Mouse (Mus musculus): ENCODE data around the gene Luc7l3. TPM values are rescaled to one million over a fixed set of nuclear protein-coding genes. Genes with fewer than 3 reads are reported as not detected.
"Not testable (repeated sequence)": the region's sequence is repeated elsewhere in the genome, so short reads cannot be mapped to it uniquely, and the experiment has no call there.

The Luc7l3 gene
- polyA plus RNA-seq, 1 experiment: 6.1 TPM

GRCm38 (mm10) chr11:94269906-94270305, 51.9 kb downstream of the Luc7l3 start:
- DNase-seq (ENCODE audit: low read depth, low spot score): no peak
- WGBS: 81% methylated on average over 7 of the region's 7 CpGs

GRCm38 (mm10) chr11:94268761-94269160, 53.0 kb downstream of the Luc7l3 start:
- DNase-seq (ENCODE audit: low read depth, low spot score): no peak

- DNase-seq (ENCODE audit: low read depth, low spot score): not testable (repeated sequence)
- 66% methylated on average over 3 of the region's 3 CpGs for WGBS
Measured at GRCm38 (mm10) chr11:94266155-94266554, 55.6 kb downstream of the Luc7l3 start.

DNA sequence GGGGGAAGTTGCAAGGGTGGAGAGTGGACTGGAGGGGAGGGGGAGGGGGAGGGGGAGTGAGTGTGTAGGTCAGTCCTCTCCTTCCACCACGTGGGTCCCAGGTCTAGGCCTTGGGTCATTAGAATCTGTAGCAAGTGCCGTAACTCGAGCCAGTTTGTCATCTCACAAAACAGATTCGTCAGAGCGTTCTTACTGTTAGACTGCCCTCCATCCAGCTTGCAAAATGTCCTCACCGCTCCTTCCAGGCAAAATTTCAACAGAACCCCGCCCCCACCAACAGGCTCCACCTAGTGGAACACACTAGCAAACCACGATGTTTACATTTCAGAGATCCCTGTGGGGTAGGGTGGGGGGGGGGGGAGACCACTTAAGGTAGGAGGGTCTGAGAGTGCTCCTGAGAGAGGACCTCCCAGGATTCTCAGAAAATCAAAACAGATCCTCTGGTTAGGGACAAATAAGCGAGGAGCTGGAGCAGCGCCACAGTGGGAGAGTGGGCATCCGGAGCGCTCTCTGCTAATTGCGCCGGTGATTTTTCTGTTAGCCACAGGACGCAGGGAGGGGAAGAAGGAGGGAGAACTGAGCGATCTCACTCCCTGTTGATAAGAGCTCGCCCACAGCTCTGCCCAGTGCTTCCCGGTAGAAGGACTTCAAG, 56.5 kb downstream of the Luc7l3 start:
- no peak for DNase-seq (ENCODE audit: low read depth, low spot score)
- 3% methylated on average over 18 of the region's 18 CpGs for WGBS

DNA sequence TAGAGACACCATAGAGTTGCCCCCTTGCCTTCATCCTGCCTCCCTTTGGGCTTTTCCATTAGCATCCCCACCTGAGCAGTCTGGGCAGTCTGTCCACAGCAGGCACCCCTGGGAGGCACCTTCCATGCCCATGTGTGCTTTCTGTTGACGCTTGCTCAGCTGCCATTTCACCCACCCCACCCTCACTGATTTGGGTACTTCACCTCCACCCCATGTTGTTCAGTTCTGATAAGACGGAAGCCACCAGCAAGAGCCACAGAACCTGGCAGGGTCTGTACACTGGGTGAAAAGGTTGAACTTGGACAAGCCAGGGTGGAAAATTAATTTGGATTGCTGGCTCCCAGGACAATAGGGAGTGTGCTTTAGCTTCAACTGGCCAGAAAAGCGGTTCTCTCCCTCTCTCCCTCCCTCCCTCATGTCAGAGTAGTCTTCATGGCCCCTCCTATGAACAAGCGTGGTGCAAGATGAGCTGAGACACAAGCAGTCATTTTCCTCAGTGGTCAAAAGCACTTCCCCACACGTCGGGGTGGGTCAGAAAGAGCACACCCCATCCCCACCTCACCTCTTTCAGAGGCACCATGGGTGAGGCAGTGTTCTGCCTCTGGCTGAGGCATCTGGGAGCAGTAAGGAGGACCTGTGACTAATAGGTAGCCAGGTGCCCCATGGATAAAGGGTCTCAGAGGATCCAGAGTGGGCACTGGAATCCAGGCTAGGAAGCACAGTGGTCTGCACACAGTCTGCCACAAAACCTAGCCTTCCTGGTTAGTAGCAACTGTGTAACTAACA, 60.0 kb downstream of the Luc7l3 start:
- no peak for DNase-seq (ENCODE audit: low read depth, low spot score)
- WGBS: 67% methylated on average over 6 of the region's 6 CpGs

- no peak for DNase-seq (ENCODE audit: low read depth, low spot score)
- WGBS: 62% methylated on average over 4 of the region's 4 CpGs
Measured at GRCm38 (mm10) chr11:94259814-94260213, 62.0 kb downstream of the Luc7l3 start.

GRCm38 (mm10) chr11:94257987-94258386, 63.8 kb downstream of the Luc7l3 start:
- WGBS: 68% methylated on average over 14 of the region's 14 CpGs
- DNase-seq (ENCODE audit: low read depth, low spot score): no peak

DNA sequence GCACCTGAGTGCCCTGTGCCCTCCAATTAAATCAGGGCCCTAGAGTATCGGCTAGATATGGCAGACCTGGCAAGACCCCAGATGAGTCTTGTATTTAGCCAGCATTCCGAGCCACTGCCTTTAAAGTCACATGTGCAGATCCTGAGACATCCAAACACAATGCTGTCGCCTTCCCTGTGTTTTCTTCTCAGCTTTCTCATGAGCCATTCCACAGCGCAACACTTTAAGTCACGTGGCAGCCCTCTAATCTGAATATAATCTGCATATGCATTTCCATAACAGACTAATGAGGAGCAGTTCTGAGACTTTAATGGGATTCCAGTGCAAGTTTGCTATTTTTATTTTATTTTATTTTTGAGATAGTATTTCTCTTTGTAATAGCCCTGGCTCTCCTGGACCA, 66.1 kb downstream of the Luc7l3 start:
- 77% methylated on average over 5 of the region's 5 CpGs for whole genome bisulfite sequencing

DNA sequence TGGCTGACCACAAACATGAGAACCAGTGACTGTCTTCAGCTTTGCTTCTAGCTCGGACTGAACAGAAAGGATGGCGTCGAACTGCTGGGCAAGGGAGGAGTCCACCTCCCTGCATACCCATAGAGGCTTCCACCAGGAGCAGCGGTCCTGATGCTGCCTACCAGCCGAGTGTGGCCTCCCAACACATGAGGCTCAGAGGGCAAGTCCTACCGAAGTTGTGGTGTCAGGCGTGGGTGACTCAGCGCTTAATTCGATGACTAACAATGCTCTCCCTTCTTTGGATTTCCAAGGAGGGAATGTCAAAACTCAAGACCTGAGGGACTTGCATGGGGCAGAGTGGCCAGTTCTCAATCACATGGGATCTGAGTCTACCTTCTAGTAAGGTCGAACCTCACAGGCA, 68.1 kb downstream of the Luc7l3 start:
- no peak for DNase-seq (ENCODE audit: low read depth, low spot score)
- 77% methylated on average over 10 of the region's 10 CpGs for WGBS

More for the DNA sequence above, 66.1 kb downstream of the Luc7l3 start:
- no peak for DNase-seq (ENCODE audit: low read depth, low spot score)

DNA sequence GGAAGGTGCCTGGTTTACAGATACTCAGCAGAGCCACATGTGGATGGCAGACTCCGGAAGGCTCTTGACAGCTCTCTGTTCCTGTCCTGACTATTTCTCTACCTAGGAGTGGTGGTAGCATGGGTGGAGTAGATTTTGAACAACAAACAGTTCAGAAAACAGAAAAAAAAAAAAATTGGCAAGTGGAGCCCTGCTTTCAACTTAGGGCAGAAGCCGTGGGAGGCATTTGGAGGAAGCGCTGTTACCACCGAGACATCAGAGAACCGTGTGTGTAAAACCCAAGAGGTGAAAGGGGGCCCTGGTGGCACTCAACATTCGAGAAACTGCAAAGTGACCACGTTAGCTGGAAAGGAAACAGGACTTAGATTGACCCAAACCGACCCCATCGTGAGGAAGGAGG, 68.6 kb downstream of the Luc7l3 start:
- DNase-seq (ENCODE audit: low read depth, low spot score): no peak
- 78% methylated on average over 9 of the region's 9 CpGs for WGBS

DNA sequence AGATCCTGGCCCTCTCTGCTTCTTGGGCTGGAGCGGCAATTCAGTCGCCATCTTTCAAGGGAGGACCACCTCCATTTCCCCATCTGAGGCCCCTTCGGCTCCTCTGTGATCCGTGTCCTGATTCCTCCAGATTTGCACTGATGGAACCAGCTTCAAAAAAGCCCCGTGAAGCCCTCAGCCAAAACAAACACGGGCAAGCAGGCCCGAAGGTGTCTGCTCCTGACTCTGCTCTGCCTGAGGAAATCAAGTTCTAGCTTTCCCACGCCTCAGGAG, 75.1 kb downstream of the Luc7l3 start:
- 33% methylated on average over 8 of the region's 8 CpGs for WGBS
- DNase-seq (ENCODE audit: low read depth, low spot score): no peak

- 52% methylated on average over 17 of the region's 17 CpGs for WGBS
- no peak for DNase-seq (ENCODE audit: low read depth, low spot score)
Measured at GRCm38 (mm10) chr11:94245955-94246788, 75.6 kb downstream of the Luc7l3 start, which contains the start of gene Wfikkn2. Gene Wfikkn2 (minus strand): TSS chr11:94246005.

GRCm38 (mm10) chr11:94244385-94244784, 77.4 kb downstream of the Luc7l3 start:
- no peak for DNase-seq (ENCODE audit: low read depth, low spot score)
- WGBS: 37% methylated on average over 9 of the region's 9 CpGs

- DNase-seq (ENCODE audit: low read depth, low spot score): no peak
- WGBS: 69% methylated on average over 15 of the region's 15 CpGs
Measured at GRCm38 (mm10) chr11:94243422-94244180, 78.2 kb downstream of the Luc7l3 start.

DNA sequence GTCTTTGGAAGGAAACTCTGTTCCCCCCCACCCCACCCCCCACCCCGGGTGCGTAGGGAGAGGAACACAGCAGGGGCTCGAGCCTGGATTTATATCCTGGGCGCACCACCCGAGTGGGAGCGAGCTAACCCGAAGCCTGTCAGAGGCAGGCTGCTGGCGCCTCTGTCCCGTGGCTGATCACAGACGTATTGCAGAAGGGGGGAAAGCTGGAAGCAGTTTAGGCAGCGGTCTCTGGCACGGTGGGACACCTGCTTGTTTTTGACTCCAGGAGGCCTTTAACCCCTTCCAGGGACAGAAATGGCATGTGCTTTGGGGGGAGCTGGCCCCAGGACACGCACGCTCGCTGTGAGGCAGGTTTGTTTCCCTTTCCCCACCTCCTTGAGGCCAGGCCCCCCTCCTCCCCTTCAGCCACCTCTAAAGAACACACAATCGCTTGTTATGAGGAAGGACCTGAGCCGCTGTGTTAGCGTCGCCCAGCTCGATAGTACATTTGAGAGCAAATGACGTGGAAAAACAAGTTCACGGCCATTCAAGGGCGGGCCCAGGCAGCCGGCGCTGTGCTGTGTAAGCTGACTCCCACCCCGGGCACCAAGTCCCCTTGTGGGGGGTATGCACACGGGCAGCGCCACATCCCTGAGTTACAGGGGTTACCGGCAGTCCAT, 78.9 kb downstream of the Luc7l3 start:
- DNase-seq (ENCODE audit: low read depth, low spot score): no peak
- 38% methylated on average over 29 of the region's 29 CpGs for WGBS

DNA sequence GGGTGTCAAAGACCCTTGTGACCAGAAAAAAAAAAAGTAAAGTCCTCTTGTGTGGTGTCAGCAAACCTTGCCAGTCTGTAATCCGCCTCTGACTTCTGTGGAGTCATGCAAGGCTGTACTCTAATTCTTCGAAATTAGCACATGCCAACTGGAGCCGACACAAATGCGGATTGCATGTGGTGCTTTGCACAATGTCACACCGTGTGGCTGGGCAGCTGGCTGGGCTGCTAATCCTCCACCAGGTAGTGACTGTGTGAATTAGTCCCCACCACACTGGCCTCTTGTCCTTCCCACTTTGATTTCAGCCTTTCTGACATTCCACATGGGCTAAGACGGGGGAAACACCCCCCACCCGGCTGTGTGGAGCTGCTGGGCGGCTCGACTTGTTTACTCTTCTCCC, 82.1 kb downstream of the Luc7l3 start:
- WGBS: 61% methylated on average over 9 of the region's 9 CpGs
- no peak for DNase-seq (ENCODE audit: low read depth, low spot score)

- 91% methylated on average over 8 of the region's 8 CpGs for WGBS
- DNase-seq (ENCODE audit: low read depth, low spot score): no peak
Measured at GRCm38 (mm10) chr11:94238786-94239185, 83.0 kb downstream of the Luc7l3 start.

Measured in large intestine, adult 2 months (tissue).